Mouse (Mus musculus) CD8-positive naive resting alpha-beta T cell, adult 2 months (primary cell): ENCODE measurements around the gene Ercc6.

Source experiments
- DNase-seq, 2 experiments: peaks; one replicate each; pipeline ENCODE4 v3.0.0; 2022; ENCODE audit warnings: low read depth in 2 of 2, low spot score in 2 of 2

Ercc6 gene

DNA sequence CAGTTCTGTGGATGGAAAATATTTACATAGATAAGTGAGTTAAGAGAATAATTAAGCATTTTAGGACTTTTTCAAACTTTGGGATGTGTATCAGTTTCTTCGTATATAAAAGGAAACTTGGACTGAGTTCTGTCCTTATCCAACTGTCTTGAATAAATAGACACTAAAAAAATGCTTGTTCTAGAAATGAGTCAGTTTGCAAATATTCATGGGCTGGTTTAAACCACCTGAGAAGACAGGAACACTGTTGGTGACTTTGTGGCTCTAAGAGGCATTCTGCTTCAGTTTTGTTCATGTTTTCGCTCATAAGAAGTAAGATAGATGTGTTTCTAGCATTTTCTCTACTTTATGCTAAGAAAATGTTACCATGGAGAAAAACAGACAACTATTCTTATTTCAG is 5.2 kb downstream of the Ercc6 start:
- no peak for DNase-seq

- no peak for DNase-seq
These were observed 7.1 kb downstream of the Ercc6 start for GRCm38 (mm10) chr14:32520400-32520926.

- no peak for DNase-seq
These were observed 9.0 kb downstream of the Ercc6 start for GRCm38 (mm10) chr14:32522336-32522735.

DNA sequence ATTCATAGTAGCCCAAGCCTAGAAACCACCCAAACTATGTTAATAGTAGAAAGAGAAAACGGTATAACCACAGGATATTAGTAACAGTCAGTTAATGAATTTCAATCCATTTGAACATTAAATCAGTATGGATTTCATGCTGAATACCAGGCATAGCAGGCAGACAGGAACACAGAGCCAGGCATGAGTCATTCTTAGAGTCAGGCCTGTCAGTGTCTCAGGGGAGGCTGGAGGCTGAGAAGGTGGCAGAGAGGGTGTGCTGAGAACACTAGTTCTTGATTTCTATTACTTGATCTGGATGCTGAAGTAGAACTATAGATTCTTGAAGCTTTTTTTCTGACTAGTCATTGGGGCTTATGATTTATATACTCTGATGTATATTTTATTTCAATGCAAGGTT is 10.8 kb downstream of the Ercc6 start:
- no peak for DNase-seq

GRCm38 (mm10) chr14:32525996-32526705 is 12.8 kb downstream of the Ercc6 start:
- DNase-seq, result no peak

DNA sequence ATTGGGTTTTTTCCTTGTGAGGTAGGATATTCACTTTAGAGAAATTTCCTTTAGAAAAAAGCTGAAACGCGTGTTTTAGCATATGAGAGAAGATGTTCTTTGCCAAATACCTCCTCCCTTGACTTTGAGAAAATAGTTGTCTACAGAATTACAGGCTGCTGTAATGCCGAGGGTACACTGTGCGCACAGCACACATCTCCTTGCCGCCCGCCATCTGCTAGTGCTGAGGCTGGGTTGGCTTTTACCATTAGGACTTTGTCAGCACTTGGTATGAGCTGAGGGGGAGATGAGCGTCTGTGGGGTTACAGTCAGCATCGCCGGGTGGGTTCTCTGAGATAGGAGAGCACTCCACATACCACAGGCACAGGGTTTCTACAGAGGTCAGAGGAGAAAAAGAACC is 13.9 kb downstream of the Ercc6 start:
- DNase-seq, result no peak

DNA sequence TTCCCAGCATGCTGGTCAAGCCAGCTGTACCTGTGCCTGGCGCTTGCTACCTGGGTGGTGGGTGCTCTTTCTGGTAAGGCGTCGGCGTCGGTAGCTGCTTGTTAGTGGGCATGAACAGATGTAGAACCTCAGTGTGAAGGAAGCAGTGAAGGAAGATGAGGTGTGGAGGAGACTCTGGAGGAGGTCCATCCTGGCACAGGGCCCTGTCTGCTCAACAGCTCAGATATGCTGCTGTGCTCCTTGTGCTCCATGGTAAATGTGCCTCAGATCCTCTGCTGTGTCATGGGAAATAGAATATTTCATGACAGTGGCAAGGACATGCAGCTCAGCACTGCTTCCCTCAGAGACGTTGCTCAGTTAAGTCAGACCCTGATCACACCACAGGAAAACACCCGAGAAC is 15.7 kb downstream of the Ercc6 start:
- no peak for DNase-seq

DNA sequence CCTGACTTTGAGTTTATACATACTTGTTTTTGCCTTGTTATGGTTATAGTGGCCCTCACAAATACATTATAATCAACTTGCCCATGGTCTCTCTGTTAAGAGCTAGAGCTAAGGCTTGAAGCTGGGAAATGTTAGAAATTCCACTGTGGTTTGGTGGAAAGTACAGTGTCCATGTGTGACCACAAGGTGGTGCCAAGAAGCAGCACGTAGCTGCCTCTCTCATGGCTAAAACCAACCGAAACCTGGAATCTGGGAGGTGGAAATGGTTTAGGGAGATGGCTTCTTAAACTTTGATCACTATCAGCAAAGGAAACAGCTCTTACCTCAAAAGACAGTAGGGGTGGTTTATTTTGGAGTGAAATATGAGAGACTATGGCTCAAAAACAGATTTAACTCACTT is 17.6 kb downstream of the Ercc6 start:
- DNase-seq, result no peak

GRCm38 (mm10) chr14:32531371-32531770 is 18.1 kb downstream of the Ercc6 start:
- no peak for DNase-seq

GRCm38 (mm10) chr14:32532381-32533147 is 19.2 kb downstream of the Ercc6 start:
- DNase-seq, result no peak

DNA sequence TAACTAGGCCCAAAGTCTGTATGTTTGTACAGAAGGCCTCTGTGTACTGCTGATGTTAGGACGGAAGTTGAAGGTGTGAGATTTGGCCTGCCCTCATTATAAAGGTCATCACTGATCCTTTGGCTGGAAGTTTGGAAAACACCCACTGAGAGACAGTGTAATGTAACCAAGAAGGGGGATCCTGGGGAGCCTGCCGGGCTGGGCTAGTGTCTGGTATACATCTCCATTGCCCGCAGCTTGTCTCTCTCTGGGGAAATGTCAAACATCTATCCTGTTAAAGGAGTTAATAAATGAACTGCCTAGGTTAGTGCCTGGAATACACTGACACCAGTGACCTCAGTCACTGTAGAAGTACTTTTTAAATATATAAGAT is 19.8 kb downstream of the Ercc6 start:
- no peak for DNase-seq

GRCm38 (mm10) chr14:32533656-32534055 is 20.3 kb downstream of the Ercc6 start:
- no peak for DNase-seq

- peak in 1 of 2 experiments; percentile 12 for DNase-seq
These were observed 20.8 kb downstream of the Ercc6 start for GRCm38 (mm10) chr14:32534137-32534536.

DNA sequence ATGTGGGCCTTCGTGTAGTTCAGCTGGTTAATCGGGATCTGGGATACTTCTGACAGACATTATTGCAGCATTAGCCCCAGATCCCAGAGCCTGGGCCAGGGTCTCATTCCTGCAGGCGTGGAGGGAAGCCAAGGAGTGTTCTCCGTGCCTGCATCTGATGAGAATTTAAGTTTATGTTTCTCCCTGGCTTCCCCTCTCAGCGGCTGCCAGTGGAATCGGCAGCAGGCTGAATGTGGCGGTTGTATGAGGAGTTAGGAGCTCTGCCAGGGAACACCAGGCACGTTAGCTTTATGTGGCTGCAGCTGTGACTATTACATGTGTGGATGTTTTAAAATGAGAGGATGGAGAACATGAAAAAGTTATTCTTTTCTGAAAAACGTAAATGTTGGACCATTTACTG is 23.4 kb downstream of the Ercc6 start:
- DNase-seq, result no peak

DNA sequence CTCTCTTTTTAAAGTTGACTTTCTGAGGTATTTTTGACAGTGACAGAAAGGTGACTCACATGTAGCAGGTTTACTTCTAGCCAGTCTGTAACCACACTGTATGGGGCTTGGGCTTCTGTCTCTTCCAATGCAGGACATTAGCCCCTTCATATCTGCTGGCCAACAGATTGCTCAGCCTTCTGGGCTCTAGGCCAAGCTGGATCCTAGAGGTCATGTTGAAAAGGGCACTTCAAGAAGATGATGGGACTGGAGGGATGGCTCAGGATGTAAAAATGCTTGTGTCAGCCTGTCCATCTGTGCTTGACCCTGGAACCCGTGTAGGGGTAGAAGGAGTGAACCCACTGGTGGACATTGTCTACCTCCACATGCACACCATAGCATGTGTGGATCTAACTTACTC is 24.8 kb downstream of the Ercc6 start:
- no peak for DNase-seq

- no peak for DNase-seq
These were observed 29.8 kb downstream of the Ercc6 start for GRCm38 (mm10) chr14:32543075-32543474.

DNA sequence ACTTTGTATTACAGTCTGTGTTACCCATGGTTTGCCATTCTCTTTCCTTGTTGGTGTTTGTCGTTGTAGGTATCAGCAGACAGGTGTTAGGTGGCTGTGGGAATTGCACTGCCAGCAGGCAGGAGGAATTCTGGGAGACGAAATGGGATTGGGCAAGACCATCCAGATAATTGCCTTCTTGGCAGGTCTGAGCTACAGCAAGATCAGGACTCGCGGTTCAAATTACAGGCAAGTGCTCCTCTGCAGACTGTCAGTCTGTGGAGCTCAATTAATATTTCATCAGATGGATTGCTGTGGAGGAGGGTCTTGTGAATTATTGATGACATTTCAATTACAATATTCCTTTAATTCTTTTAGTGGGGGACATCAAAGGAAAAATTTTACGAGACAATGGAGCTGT is 33.4 kb downstream of the Ercc6 start:
- DNase-seq, result no peak

- DNase-seq, result no peak
These were observed 38.5 kb downstream of the Ercc6 start for GRCm38 (mm10) chr14:32551854-32552253.

DNA sequence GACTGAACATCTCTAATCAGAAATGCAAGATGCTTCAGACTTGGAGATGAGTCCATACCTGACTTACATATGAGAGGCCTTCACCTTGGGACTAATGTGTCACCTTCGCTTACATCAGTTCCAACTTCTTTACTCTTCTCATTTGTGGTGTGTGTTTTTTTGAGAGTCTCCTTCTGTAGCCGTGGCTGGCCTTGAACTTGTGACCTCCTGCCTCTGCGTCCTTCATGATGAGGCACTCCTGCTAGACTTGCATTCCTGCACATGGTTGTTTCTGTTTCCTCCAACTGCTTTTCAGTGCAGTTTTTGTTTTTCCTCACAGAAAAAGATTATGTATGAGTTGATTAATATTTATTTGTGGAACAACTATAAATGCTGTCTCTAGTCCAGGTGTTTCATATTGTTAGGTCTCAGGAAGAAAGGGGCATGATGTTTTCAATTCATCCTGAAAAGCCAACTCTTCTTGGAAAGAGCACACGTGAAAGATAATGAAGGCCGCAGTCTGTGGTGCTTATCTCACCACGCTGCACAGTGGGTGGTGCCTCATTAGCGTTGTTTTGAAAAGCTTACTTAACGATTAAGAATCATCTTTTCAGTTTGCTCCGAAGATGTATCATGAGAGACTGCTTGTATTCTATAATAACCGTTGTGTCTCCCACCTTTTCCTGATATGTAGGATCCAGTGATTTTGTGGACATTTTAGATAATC is 40.0 kb downstream of the Ercc6 start:
- no peak for DNase-seq

- no peak for DNase-seq
These were observed 41.7 kb downstream of the Ercc6 start for GRCm38 (mm10) chr14:32554860-32555526.

DNA sequence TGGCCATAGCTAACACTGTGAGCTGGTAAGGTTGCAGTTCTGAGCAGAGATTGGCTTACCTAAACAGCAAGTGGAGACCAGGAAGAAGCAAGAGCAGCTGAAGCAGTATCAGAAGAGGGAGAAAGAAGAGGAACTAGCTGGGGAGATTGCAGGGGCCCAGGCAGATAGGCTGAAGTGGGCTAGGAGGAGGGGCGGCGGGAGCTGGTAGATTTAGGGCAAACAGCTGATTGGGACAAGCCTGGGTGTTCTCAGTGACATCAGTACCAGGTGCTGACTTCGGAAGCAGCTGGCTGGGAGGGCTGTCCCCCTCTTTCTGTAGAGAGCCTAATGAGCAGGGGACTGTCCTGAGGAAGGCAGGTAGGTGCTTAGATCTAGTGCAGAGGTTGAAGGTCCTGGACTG is 48.1 kb downstream of the Ercc6 start:
- DNase-seq, result no peak
